Mouse (Mus musculus): Measurements from ENCODE around the gene Lrrc46. TPM values are rescaled to one million over a fixed set of nuclear protein-coding genes. Genes with fewer than 3 reads are reported as not detected.

Gene Lrrc46
- total RNA-seq, 2 experiments from 2014 or later, result 0.74 to 0.94 TPM

Small RNA genes within 50 kb of the gene (microRNA-seq; reads per million reads assigned to microRNA genes)
- 0.39 to 1.2 reads per million in 2 experiments for gene Mir8103

Other genes with a start within 250 kb of the Lrrc46 start
- gene Nfe2l1, start 211.4 kb downstream of the Lrrc46 start, total RNA-seq (2021), result 100 to 1,000 TPM; 241 to 242 TPM
- gene Copz2, start 191.5 kb downstream of the Lrrc46 start, total RNA-seq (2021), result 1 to 10 TPM; 6.5 to 8.2 TPM
- gene Cdk5rap3, start 124.9 kb downstream of the Lrrc46 start, total RNA-seq (2021), result 10 to 100 TPM; 34.9 to 35.3 TPM
- not detected for gene Prr15l, start 113.3 kb downstream of the Lrrc46 start, total RNA-seq (2021)
- gene Pnpo, start 97.4 kb downstream of the Lrrc46 start, total RNA-seq (2021), result 10 to 100 TPM; 34.2 to 35.0 TPM
- gene Sp2, start 58.4 kb downstream of the Lrrc46 start, total RNA-seq (2021), result 10 to 100 TPM; 13.0 to 13.4 TPM
- 1 to 10 TPM in 1 of 2 experiments, under 1 TPM in 1; 0.79 to 1.1 TPM for gene Sp6, start 28.0 kb downstream of the Lrrc46 start, total RNA-seq (2021)
- 1 to 10 TPM; 4.0 to 4.9 TPM for gene Scrn2, start 11.5 kb downstream of the Lrrc46 start, total RNA-seq (2021)
- 10 to 100 TPM; 76.0 to 80.4 TPM for gene Mrpl10, start 153 bp upstream of the Lrrc46 start, total RNA-seq (2021)
- 10 to 100 TPM; 16.3 to 17.7 TPM for gene Osbpl7, start 9.2 kb upstream of the Lrrc46 start, total RNA-seq (2021)
- under 1 TPM in 1 of 2 experiments, not detected in 1; 0.12 TPM for gene Tbx21, start 73.9 kb upstream of the Lrrc46 start, total RNA-seq (2021)
- 100 to 1,000 TPM in 1 of 2 experiments, 10 to 100 TPM in 1; 98.1 to 100 TPM for gene Tbkbp1, start 110.1 kb upstream of the Lrrc46 start, total RNA-seq (2021)
- gene Kpnb1, start 146.5 kb upstream of the Lrrc46 start, total RNA-seq (2021), result 100 to 1,000 TPM; 125 to 130 TPM
- 100 to 1,000 TPM; 135 to 145 TPM for gene Npepps, start 239.2 kb upstream of the Lrrc46 start, total RNA-seq (2021)